Mouse (Mus musculus): ENCODE measurements around the gene Olfr164.

DNA sequence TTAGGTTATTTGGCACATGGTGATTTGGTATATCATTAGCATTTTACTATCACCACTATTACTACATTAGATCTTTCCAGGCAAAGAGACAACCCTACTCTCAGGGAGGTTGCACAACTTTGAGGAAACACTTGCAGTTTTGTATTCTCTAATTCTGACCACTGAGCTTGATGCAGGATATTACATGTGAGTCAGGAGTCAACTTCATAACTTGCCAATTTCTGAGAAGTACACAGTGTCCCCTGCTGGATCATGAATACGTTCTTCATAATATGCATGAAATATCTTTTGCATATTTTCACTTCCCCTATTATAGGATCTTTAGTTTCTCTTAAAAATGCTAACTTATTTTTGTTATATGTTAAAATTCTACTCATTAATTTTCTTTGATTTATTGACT, 68.0 kb downstream of the Olfr164 start:
- no peak for TF ChIP-seq EP300 (IDR thresholded peaks at IDR 0.05; ENCODE audit: insufficient read depth, low read depth, low read length)
- no peak for TF ChIP-seq POLR2A (IDR thresholded peaks at IDR 0.05; ENCODE audit: insufficient read depth, low read length)

Measured in ES-Bruce4 (cell line).